Mouse (Mus musculus): Measurements from ENCODE around the gene Saxo1. TPM values are rescaled to one million over a fixed set of nuclear protein-coding genes. Genes with fewer than 3 reads are reported as not detected.

Gene Saxo1
- polyA plus RNA-seq, 1 experiment from 2014 or later, result 0.21 TPM

- no peak for TF ChIP-seq CTCF (IDR thresholded peaks at IDR 0.05; ENCODE audit: low read depth)
- H3K9ac ChIP-seq (ENCODE audit: low read depth, low read length), result no peak overlapping the region
- H3K27ac ChIP-seq, result no peak overlapping the region
- H3K4me3 ChIP-seq (replicated peaks; ENCODE audit: low read depth, low read length), result no peak overlapping the region
- 79% methylated on average over 3 of the region's 3 CpGs for WGBS
- no peaks in the 10 kb centered on the region for H3K36me3 ChIP-seq (ENCODE audit: insufficient read depth, low read length)
- no peak overlapping the region for H3K4me2 ChIP-seq (ENCODE audit: low read length)
- DNase-seq (ENCODE audit: low spot score) (no peak), ATAC-seq (replicated peaks; ENCODE audit: low FRiP score, low read depth) (no peak)
- H3K4me1 ChIP-seq (replicated peaks; ENCODE audit: insufficient read depth, low read length), result no peaks in the 10 kb centered on the region
- H3K27me3 ChIP-seq (ENCODE audit: insufficient read depth, low read length), result no peaks in the 10 kb centered on the region
- H3K9me3 ChIP-seq (replicated peaks; ENCODE audit: low read length), result no peaks in the 10 kb centered on the region
These were observed 107.7 kb downstream of the Saxo1 start for GRCm38 (mm10) chr4:86450468-86450867.

- DNase-seq (ENCODE audit: low spot score) (peak; percentile 36), ATAC-seq (replicated peaks; ENCODE audit: low FRiP score, low read depth) (peak; percentile 80; the same call in 1 of the 2 replicates)
- no peak for TF ChIP-seq CTCF (IDR thresholded peaks at IDR 0.05; ENCODE audit: low read depth)
These were observed 121.8 kb downstream of the Saxo1 start for GRCm38 (mm10) chr4:86436336-86436735.

GRCm38 (mm10) chr4:86435631-86436030 lies 122.5 kb downstream of the Saxo1 start:
- WGBS, result 86% methylated on average over 3 of the region's 3 CpGs

More at GRCm38 (mm10) chr4:86436336-86436735, 121.8 kb downstream of the Saxo1 start:
- Histone ChIP-seq H3K4me1 (replicated peaks; ENCODE audit: insufficient read depth, low read length) (no peaks in the 10 kb centered on the region), H3K4me3 (replicated peaks; ENCODE audit: low read depth, low read length) (no peak overlapping the region), H3K36me3 (ENCODE audit: insufficient read depth, low read length) (no peaks in the 10 kb centered on the region), H3K9ac (ENCODE audit: low read depth, low read length) (no peak overlapping the region), H3K9me3 (replicated peaks; ENCODE audit: low read length) (no peaks in the 10 kb centered on the region), H3K27me3 (ENCODE audit: insufficient read depth, low read length) (no peaks in the 10 kb centered on the region), H3K4me2 (ENCODE audit: low read length) (no peak overlapping the region), H3K27ac (no peak overlapping the region)
- 54% methylated on average over 3 of the region's 3 CpGs for WGBS

GRCm38 (mm10) chr4:86428091-86428745 lies 129.9 kb downstream of the Saxo1 start:
- 91% methylated on average over 6 of the region's 6 CpGs for WGBS
- Histone ChIP-seq H3K4me2 (ENCODE audit: low read length) (no peak overlapping the region), H3K4me1 (replicated peaks; ENCODE audit: insufficient read depth, low read length) (no peaks in the 10 kb centered on the region), H3K27me3 (ENCODE audit: insufficient read depth, low read length) (no peaks in the 10 kb centered on the region), H3K9me3 (replicated peaks; ENCODE audit: low read length) (no peaks in the 10 kb centered on the region), H3K4me3 (replicated peaks; ENCODE audit: low read depth, low read length) (no peak overlapping the region), H3K9ac (ENCODE audit: low read depth, low read length) (no peak overlapping the region), H3K27ac (no peak overlapping the region), H3K36me3 (ENCODE audit: insufficient read depth, low read length) (no peaks in the 10 kb centered on the region)
- DNase-seq (ENCODE audit: low spot score) (no peak), ATAC-seq (replicated peaks; ENCODE audit: low FRiP score, low read depth) (no peak)
- TF ChIP-seq CTCF (IDR thresholded peaks at IDR 0.05; ENCODE audit: low read depth), result no peak

More at GRCm38 (mm10) chr4:86435631-86436030, 122.5 kb downstream of the Saxo1 start:
- no peaks in the 10 kb centered on the region for H3K4me1 ChIP-seq (replicated peaks; ENCODE audit: insufficient read depth, low read length)
- no peak for ATAC-seq (replicated peaks; ENCODE audit: low FRiP score, low read depth)
- H3K36me3 ChIP-seq (ENCODE audit: insufficient read depth, low read length), result no peaks in the 10 kb centered on the region
- no peaks in the 10 kb centered on the region for H3K9me3 ChIP-seq (replicated peaks; ENCODE audit: low read length)
- H3K9ac ChIP-seq (ENCODE audit: low read depth, low read length), result no peak overlapping the region
- TF ChIP-seq CTCF (IDR thresholded peaks at IDR 0.05; ENCODE audit: low read depth), result no peak
- H3K27me3 ChIP-seq (ENCODE audit: insufficient read depth, low read length), result no peaks in the 10 kb centered on the region
- H3K4me3 ChIP-seq (replicated peaks; ENCODE audit: low read depth, low read length), result no peak overlapping the region
- no peak overlapping the region for H3K27ac ChIP-seq
- H3K4me2 ChIP-seq (ENCODE audit: low read length), result no peak overlapping the region
- DNase-seq (ENCODE audit: low spot score), result no peak

GRCm38 (mm10) chr4:86427312-86427711 lies 130.8 kb downstream of the Saxo1 start:
- no peak overlapping the region for H3K4me3 ChIP-seq (replicated peaks; ENCODE audit: low read depth, low read length)
- TF ChIP-seq CTCF (IDR thresholded peaks at IDR 0.05; ENCODE audit: low read depth), result no peak
- no peaks in the 10 kb centered on the region for H3K4me1 ChIP-seq (replicated peaks; ENCODE audit: insufficient read depth, low read length)
- no peak overlapping the region for H3K27ac ChIP-seq
- no peaks in the 10 kb centered on the region for H3K27me3 ChIP-seq (ENCODE audit: insufficient read depth, low read length)
- no peaks in the 10 kb centered on the region for H3K9me3 ChIP-seq (replicated peaks; ENCODE audit: low read length)
- no peak for DNase-seq (ENCODE audit: low spot score)
- H3K36me3 ChIP-seq (ENCODE audit: insufficient read depth, low read length), result no peaks in the 10 kb centered on the region
- WGBS, result 88% methylated on average over 5 of the region's 5 CpGs
- no peak for ATAC-seq (replicated peaks; ENCODE audit: low FRiP score, low read depth)
- H3K4me2 ChIP-seq (ENCODE audit: low read length), result no peak overlapping the region
- no peak overlapping the region for H3K9ac ChIP-seq (ENCODE audit: low read depth, low read length)

- no peaks in the 10 kb centered on the region for H3K27me3 ChIP-seq (ENCODE audit: insufficient read depth, low read length)
- TF ChIP-seq CTCF (IDR thresholded peaks at IDR 0.05; ENCODE audit: low read depth), result no peak
- ATAC-seq (replicated peaks; ENCODE audit: low FRiP score, low read depth) (peak; percentile 61), DNase-seq (ENCODE audit: low spot score) (no peak)
- H3K36me3 ChIP-seq (ENCODE audit: insufficient read depth, low read length), result no peaks in the 10 kb centered on the region
- no peak overlapping the region for H3K27ac ChIP-seq
- H3K4me1 ChIP-seq (replicated peaks; ENCODE audit: insufficient read depth, low read length), result no peaks in the 10 kb centered on the region
- H3K4me3 ChIP-seq (replicated peaks; ENCODE audit: low read depth, low read length), result no peak overlapping the region
- no peak overlapping the region for H3K4me2 ChIP-seq (ENCODE audit: low read length)
- WGBS, result 76% methylated on average over 11 of the region's 11 CpGs
- H3K9me3 ChIP-seq (replicated peaks; ENCODE audit: low read length), result no peaks in the 10 kb centered on the region
- H3K9ac ChIP-seq (ENCODE audit: low read depth, low read length), result no peak overlapping the region
These were observed 131.6 kb downstream of the Saxo1 start for GRCm38 (mm10) chr4:86426549-86426948.

- Histone ChIP-seq H3K27me3 (ENCODE audit: insufficient read depth, low read length) (no peaks in the 10 kb centered on the region), H3K27ac (no peak overlapping the region), H3K36me3 (ENCODE audit: insufficient read depth, low read length) (no peaks in the 10 kb centered on the region), H3K4me3 (replicated peaks; ENCODE audit: low read depth, low read length) (no peak overlapping the region), H3K9ac (ENCODE audit: low read depth, low read length) (no peak overlapping the region), H3K9me3 (replicated peaks; ENCODE audit: low read length) (no peaks in the 10 kb centered on the region), H3K4me1 (replicated peaks; ENCODE audit: insufficient read depth, low read length) (no peaks in the 10 kb centered on the region), H3K4me2 (ENCODE audit: low read length) (no peak overlapping the region)
- WGBS, result 60% methylated on average over 7 of the region's 7 CpGs
- no peak for ATAC-seq (replicated peaks; ENCODE audit: low FRiP score, low read depth)
- TF ChIP-seq CTCF (IDR thresholded peaks at IDR 0.05; ENCODE audit: low read depth), result no peak
- DNase-seq (ENCODE audit: low spot score), result no peak
These were observed 132.5 kb downstream of the Saxo1 start for GRCm38 (mm10) chr4:86425581-86425980.
